Mouse (Mus musculus) left cerebral cortex, adult 2 months (tissue): ENCODE measurements at regions not wholly inside any gene's neighbourhood (a gene's known extent, or its start where the extent isn't known, plus 50 kb on each side); places are given as distances from the start of the nearest gene placed in this dataset.

Experiments
- DNase-seq, 2 experiments: peaks; one replicate each; pipeline ENCODE4 v3.0.0; 2021 to 2022; ENCODE audit warnings: low spot score in 2 of 2, mixed read lengths in 1 of 2; ENCODE audit errors: extremely low spot score in 1 of 2
- H3K27ac ChIP-seq: fragments of 200-600 bp; 2 replicates; pipeline ENCODE4 v1.8.1; 2022
- H3K4me3 ChIP-seq: fragments of 200-600 bp; 2 replicates; pipeline ENCODE4 v1.8.1; 2022
- CTCF ChIP-seq: fragments of 200-600 bp; IDR thresholded peaks from 2 replicates; pipeline ENCODE4 v1.8.1; 2022; ENCODE audit warnings: antibody characterized with exemption, mild to moderate bottlenecking, moderate library complexity
- intact Hi-C: fragments of 180-260 bp; cut with DNase I; formaldehyde crosslinking; loops from one replicate; pipeline ENCODE4 v1.15.1; 2025

DNA sequence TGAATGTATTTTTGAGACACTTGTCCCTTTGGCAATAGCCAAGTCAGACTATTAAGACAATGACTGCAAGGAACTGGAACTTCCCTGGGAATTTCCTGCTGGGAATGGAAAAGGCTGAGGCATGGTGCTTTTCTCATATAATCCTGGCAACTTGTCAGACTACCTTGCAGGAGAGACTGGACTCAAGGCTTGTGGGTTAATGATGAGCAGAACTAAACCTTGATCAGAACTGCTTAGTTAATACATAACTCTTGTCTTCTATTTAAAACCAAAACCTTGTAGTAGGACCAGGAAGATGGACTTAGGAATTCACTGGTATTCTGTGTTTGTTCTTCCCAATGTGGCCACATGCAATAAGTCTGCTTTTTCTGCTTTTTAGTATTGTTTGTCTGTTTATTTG is 579.3 kb upstream of the Plxna2 start:
- H3K4me3 ChIP-seq = no peak overlapping the region
- DNase-seq = no peak
- intact Hi-C loops = loop anchor here (5.0 kb wide), 1 partner anchor 336 kb away; no protein-coding TSS in a partner anchor

GRCm38 (mm10) chr1:194034199-194034883 is 583.7 kb upstream of the Plxna2 start:
- Histone ChIP-seq H3K27ac (no peak overlapping the region), H3K4me3 (no peak overlapping the region)
- intact Hi-C loops = no loop called here
- no peak for DNase-seq
- no peak for TF ChIP-seq CTCF

More for the DNA sequence above, 579.3 kb upstream of the Plxna2 start:
- no peak overlapping the region for H3K27ac ChIP-seq
- TF ChIP-seq CTCF = no peak

GRCm38 (mm10) chr1:194032603-194033002 is 585.4 kb upstream of the Plxna2 start:
- intact Hi-C loops = no loop called here
- DNase-seq = no peak
- no peak for TF ChIP-seq CTCF
- no peak overlapping the region for H3K4me3 ChIP-seq
- no peak overlapping the region for H3K27ac ChIP-seq

DNA sequence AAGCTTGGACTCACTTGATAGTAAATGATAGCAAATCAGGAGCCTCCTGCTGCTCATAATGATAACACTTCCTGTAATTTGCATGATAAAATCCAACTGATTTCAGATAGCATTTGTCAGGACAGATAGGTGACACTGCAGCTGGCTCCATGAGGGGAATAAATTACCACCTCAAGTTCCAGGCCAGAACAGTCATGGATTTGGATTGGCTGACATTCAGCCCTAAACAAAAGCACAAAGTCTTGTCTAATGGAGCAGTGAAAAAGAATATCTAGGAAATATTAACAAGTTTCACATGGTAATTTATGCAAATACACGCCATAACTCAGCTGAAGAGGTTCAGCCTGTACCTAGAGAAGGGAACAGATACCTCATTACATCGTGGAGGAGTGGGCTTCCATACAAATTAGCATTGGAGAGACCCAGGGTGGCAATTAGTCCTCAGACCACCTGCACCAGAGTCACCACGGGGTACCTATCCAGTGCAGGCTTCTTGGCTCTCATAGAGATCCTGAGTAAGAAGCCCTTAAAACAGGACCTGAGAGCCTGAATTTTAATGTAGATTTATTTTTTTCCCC is 587.3 kb upstream of the Plxna2 start:
- intact Hi-C loops = no loop called here
- H3K27ac ChIP-seq = no peak overlapping the region
- no peak for DNase-seq
- no peak overlapping the region for H3K4me3 ChIP-seq
- no peak for TF ChIP-seq CTCF

DNA sequence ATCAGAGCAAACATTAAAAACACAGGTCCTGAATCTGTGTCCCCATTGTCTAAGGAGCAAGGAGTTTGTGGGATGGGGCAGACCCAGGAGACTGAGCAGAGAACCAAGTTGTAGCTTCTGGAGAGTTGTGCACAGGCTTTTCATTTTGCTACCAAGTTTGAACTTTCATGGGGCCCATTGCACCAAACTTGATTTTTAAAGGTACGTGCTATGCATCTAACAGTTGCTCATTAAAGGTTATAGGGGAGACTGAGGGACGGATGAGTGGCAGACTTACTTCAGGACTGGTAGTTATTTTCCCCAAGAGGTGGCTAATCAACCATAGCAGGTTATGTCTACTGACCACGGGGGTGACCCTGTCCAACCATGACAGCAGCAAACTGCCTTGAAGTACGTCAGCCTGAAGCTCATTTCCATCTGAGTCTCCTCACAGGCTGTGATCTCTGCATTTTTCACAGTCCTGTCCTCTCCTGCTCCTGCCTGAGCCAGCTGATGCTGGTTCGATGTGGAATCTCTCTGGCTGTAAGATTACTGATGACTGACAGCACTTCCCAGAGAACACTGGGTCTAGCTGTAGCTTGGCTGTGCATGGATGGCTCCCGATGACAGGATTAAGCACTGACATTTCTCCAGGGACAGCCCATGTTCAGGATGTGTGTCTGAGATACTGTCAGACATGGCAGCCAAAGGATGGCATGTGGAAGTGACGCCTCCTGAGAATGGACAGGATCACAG is 590.9 kb upstream of the Plxna2 start:
- no peak overlapping the region for H3K4me3 ChIP-seq
- intact Hi-C loops = no loop called here
- H3K27ac ChIP-seq = no peak overlapping the region
- DNase-seq = no peak
- no peak for TF ChIP-seq CTCF

DNA sequence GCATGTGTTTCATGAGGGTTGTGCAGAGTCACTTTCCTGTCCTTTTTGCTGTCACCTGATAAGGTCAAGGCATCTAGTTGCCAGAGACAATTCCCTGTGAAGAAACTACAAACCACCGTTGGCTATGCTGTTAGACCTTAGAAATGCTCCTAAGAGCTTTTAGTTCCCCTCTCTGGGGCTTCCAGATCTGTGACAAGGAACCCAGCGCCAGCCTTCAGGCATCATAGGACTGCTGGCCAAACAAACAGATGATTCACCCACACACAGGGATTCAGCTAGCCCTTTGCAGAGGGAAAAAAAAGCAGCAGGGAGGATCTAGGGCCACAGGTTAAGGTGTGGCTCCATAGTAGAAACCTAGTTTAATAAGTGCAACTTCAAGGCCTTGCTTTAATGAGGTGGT is 591.8 kb upstream of the Plxna2 start:
- Histone ChIP-seq H3K4me3 (no peak overlapping the region), H3K27ac (no peak overlapping the region)
- TF ChIP-seq CTCF = no peak
- DNase-seq = no peak
- intact Hi-C loops = no loop called here

DNA sequence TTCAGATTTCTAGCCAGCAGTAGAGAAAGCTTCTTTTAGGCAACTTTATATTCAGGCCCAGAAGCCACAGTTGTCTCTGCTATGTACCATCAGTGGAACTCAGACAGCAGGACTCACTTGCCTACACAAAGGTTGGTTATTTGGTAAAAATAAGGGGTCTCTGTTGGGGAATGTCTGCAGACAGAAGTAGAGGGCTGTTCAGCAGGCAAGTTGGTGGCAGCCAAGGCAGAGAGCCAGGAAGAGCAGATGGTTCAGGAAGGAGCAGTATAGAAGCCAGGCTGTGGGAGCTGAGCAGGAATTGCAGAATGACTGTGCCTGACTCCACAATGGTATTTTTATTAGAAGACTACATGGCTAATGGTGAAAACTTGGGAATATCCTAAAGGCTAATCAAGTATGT is 598.7 kb upstream of the Plxna2 start:
- no peak overlapping the region for H3K4me3 ChIP-seq
- intact Hi-C loops = no loop called here
- peak; percentile 19 to 29 for DNase-seq
- no peak for TF ChIP-seq CTCF
- H3K27ac ChIP-seq = no peak overlapping the region

DNA sequence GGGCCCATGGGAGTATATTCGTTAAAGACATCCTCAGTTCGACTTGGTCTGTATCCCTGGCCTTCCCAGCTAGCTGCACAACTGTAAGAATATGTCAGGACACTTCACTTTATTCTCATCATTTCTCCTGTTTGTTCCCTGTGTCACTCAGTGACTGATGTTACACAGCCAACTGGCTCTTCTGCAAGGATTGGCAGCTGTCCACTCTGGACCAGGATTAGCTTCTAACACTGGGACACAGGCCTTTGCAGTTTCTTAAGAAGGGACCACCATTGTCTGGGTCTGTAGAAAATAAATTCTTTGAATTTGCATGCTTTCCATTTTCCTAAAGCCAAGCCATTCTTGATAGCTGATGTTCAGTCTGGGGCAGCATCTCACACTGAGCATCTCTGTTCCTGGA is 622.1 kb upstream of the Camk1g start:
- intact Hi-C loops = no loop called here
- no peak overlapping the region for H3K27ac ChIP-seq
- DNase-seq = no peak
- TF ChIP-seq CTCF = no peak
- H3K4me3 ChIP-seq = no peak overlapping the region

DNA sequence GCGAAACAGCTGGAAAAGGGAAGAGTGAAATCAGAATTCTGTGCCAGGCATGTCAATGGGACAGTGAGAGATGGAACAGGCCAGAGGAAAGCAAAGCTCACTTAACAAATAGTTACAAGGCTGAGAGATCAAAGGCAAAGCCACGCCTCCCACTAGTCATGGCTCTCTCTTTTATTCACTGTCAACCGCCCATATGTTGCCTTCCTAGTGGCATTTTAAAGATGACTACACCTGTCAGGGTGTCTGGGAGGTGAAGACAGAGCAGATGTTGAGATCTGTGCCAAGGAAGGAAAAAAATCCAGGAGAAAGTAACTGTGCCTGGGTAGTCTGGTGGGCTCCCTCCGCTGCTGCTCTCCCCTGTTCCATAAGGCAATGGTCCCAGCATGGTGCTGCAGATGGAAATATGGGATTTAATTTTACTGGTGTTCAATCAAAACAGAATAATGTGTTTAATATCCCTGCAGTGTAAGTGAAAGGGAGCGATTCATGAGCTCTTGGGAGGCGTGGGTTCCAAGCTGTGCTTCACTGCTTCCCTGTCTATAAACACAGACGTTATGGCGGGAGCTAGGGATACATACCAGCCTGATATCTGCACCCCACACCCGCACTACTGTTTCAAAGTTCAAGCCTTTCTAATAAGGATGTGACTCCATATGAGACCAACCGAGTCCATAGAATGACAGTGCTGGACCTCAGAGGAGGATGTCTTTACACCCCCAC is 620.0 kb upstream of the Camk1g start:
- no peak for TF ChIP-seq CTCF
- intact Hi-C loops = no loop called here
- DNase-seq = no peak
- no peak overlapping the region for H3K27ac ChIP-seq
- H3K4me3 ChIP-seq = no peak overlapping the region

GRCm38 (mm10) chr1:193988970-193989904 is 619.1 kb upstream of the Camk1g start:
- TF ChIP-seq CTCF = no peak
- H3K27ac ChIP-seq = no peak overlapping the region
- H3K4me3 ChIP-seq = no peak overlapping the region
- no peak for DNase-seq
- intact Hi-C loops = no loop called here

DNA sequence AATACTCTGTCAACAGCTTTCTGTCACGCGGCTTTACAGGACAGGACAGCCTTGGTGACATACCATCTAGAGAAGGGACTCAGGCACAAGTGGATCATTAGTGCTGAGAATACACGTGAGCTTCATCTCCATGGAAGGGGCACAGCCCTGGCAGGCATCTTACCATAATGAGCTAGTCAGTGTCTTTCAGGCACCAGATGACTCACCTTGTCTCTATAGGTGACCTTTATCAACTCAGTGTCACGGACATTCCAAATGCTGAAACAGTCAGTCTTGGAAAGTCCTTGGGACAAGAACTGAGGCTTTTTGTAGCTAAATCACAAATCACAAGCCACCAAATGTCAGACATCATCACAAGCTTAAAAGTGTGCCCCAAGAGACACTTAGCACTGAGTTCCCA is 610.5 kb upstream of the Camk1g start:
- Histone ChIP-seq H3K27ac (no peak overlapping the region), H3K4me3 (no peak overlapping the region)
- TF ChIP-seq CTCF = no peak
- DNase-seq = no peak
- intact Hi-C loops = no loop called here
